Mouse (Mus musculus): ENCODE data around the gene Abcb5. TPM values are rescaled to one million over a fixed set of nuclear protein-coding genes. Genes with fewer than 3 reads are reported as not detected.

Gene Abcb5
- polyA plus RNA-seq, 1 experiment: not detected

- Histone ChIP-seq H3K4me3 (ENCODE audit: insufficient read depth, low read length) (no peak overlapping the region), H3K4me1 (ENCODE audit: control insufficient read depth, insufficient read depth, low read length) (0 out of 2 replicates have a peak, but pooled peaks cover 3% of the 10 kb centered on the region), H3K27ac (ENCODE audit: insufficient read depth, low read depth, low read length) (no peak overlapping the region)
- TF ChIP-seq CTCF (IDR thresholded peaks at IDR 0.05; ENCODE audit: low read depth, low read length) (no peak), POLR2A (IDR thresholded peaks at IDR 0.05; ENCODE audit: borderline replicate concordance, low read depth, low read length) (no peak)
Measured at GRCm38 (mm10) chr12:118849203-118849861, 116.9 kb downstream of the Abcb5 start.

DNA sequence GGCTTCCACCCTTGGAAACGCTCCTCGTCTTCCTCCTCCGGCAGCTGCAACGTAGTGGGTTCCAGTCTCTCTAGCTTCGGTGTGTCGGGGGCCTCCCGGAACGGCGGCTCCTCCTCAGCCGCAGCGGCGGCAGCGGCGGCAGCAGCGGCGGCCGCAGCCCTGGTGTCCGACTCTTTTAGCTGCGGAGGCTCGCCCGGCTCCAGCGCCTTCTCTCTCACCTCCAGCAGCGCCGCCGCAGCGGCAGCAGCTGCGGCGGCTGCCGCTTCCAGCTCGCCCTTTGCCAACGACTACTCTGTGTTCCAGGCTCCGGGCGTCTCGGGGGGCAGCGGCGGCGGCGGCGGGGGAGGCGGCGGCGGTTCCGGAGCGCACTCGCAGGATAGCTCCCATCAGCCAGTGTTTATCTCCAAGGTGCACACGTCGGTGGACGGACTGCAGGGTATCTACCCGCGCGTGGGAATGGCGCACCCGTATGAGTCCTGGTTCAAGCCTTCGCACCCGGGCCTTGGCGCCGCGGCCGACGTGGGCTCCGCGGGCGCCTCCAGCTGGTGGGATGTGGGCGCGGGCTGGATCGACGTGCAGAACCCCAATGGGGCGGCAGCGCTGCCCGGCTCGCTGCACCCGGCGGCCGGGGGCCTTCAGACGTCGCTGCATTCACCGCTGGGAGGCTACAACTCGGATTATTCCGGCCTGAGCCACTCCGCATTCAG is 117.6 kb downstream of the Abcb5 start:
- Histone ChIP-seq H3K4me3 (ENCODE audit: insufficient read depth, low read length) (peak overlapping the region; percentile 27), H3K4me1 (ENCODE audit: control insufficient read depth, insufficient read depth, low read length) (0 out of 2 replicates have a peak, but pooled peaks cover 3% of the 10 kb centered on the region), H3K27ac (ENCODE audit: insufficient read depth, low read depth, low read length) (no peak overlapping the region)
- TF ChIP-seq CTCF (IDR thresholded peaks at IDR 0.05; ENCODE audit: low read depth, low read length) (no peak), POLR2A (IDR thresholded peaks at IDR 0.05; ENCODE audit: borderline replicate concordance, low read depth, low read length) (no peak)

DNA sequence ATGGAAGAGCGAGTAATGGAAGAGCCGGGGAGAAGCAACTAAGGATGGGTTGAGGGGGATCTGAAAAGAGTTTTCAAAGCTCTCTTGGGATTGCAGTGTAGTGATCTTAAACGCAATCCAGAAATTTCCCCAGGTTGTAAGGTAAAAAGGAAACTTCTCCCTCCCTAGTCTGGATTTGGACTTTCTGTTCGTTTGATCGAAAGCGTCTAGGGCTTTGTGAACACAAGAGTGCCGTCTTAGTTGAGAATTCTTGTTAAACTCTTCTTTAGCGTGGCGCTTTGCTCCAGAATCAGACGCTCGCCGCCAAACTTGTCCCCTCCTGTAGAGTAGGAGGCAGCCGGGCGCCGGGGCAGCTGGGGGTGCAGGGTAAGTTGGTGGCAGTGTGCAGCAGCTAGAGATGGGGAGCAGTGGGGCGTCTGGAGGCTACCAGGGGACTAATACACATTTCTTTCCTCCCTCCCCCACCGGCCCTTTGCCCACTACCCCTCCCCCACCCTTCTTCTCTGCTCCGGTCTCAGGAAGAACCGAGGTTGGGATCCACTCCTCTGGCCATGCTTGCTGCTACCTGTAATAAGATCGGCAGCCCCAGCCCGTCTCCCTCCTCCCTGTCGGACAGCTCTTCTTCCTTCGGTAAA is 118.2 kb downstream of the Abcb5 start:
- peak overlapping the region; percentile 27 for H3K4me3 ChIP-seq (ENCODE audit: insufficient read depth, low read length)
- H3K27ac ChIP-seq (ENCODE audit: insufficient read depth, low read depth, low read length): no peak overlapping the region
- H3K4me1 ChIP-seq (ENCODE audit: control insufficient read depth, insufficient read depth, low read length): 0 out of 2 replicates have a peak, but pooled peaks cover 3% of the 10 kb centered on the region
- TF ChIP-seq POLR2A (IDR thresholded peaks at IDR 0.05; ENCODE audit: borderline replicate concordance, low read depth, low read length): no peak
- TF ChIP-seq CTCF (IDR thresholded peaks at IDR 0.05; ENCODE audit: low read depth, low read length): no peak

- H3K4me1 ChIP-seq (ENCODE audit: control insufficient read depth, insufficient read depth, low read length): 0 out of 2 replicates have a peak, but pooled peaks cover 5% of the 10 kb centered on the region
- peak overlapping the region; percentile 68 for H3K4me3 ChIP-seq (ENCODE audit: insufficient read depth, low read length)
- TF ChIP-seq POLR2A (IDR thresholded peaks at IDR 0.05; ENCODE audit: borderline replicate concordance, low read depth, low read length): no peak
- no peak for TF ChIP-seq CTCF (IDR thresholded peaks at IDR 0.05; ENCODE audit: low read depth, low read length)
- no peak overlapping the region for H3K27ac ChIP-seq (ENCODE audit: insufficient read depth, low read depth, low read length)
Measured at GRCm38 (mm10) chr12:118847381-118847780, 118.8 kb downstream of the Abcb5 start.

GRCm38 (mm10) chr12:118846649-118847321 is 119.4 kb downstream of the Abcb5 start:
- TF ChIP-seq CTCF (IDR thresholded peaks at IDR 0.05; ENCODE audit: low read depth, low read length): no peak
- no peak for TF ChIP-seq POLR2A (IDR thresholded peaks at IDR 0.05; ENCODE audit: borderline replicate concordance, low read depth, low read length)
- H3K4me1 ChIP-seq (ENCODE audit: control insufficient read depth, insufficient read depth, low read length): 0 out of 2 replicates have a peak, but pooled peaks cover 5% of the 10 kb centered on the region
- H3K27ac ChIP-seq (ENCODE audit: insufficient read depth, low read depth, low read length): no peak overlapping the region
- H3K4me3 ChIP-seq (ENCODE audit: insufficient read depth, low read length): peak overlapping the region; percentile 68

GRCm38 (mm10) chr12:118846221-118846620 is 120.0 kb downstream of the Abcb5 start, which contains the start of gene Sp8:
Gene Sp8, plus strand, starts transcription at chr12:118846329.
- Histone ChIP-seq H3K4me1 (ENCODE audit: control insufficient read depth, insufficient read depth, low read length) (0 out of 2 replicates have a peak, but pooled peaks cover 5% of the 10 kb centered on the region), H3K4me3 (ENCODE audit: insufficient read depth, low read length) (peak within 1 kb of the TSS; percentile 68), H3K27ac (ENCODE audit: insufficient read depth, low read depth, low read length) (no peak within 1 kb of the TSS)
- no peak for TF ChIP-seq CTCF (IDR thresholded peaks at IDR 0.05; ENCODE audit: low read depth, low read length)
- no peak for TF ChIP-seq POLR2A (IDR thresholded peaks at IDR 0.05; ENCODE audit: borderline replicate concordance, low read depth, low read length)

GRCm38 (mm10) chr12:118845351-118845750 is 120.9 kb downstream of the Abcb5 start:
- H3K4me1 ChIP-seq (ENCODE audit: control insufficient read depth, insufficient read depth, low read length): 0 out of 2 replicates have a peak, but pooled peaks cover 5% of the 10 kb centered on the region
- no peak overlapping the region for H3K4me3 ChIP-seq (ENCODE audit: insufficient read depth, low read length)
- H3K27ac ChIP-seq (ENCODE audit: insufficient read depth, low read depth, low read length): no peak overlapping the region
- TF ChIP-seq POLR2A (IDR thresholded peaks at IDR 0.05; ENCODE audit: borderline replicate concordance, low read depth, low read length) (no peak), CTCF (IDR thresholded peaks at IDR 0.05; ENCODE audit: low read depth, low read length) (no peak)

GRCm38 (mm10) chr12:118844841-118845240 is 121.4 kb downstream of the Abcb5 start:
- Histone ChIP-seq H3K4me1 (ENCODE audit: control insufficient read depth, insufficient read depth, low read length) (0 out of 2 replicates have a peak, but pooled peaks cover 5% of the 10 kb centered on the region), H3K27ac (ENCODE audit: insufficient read depth, low read depth, low read length) (no peak overlapping the region), H3K4me3 (ENCODE audit: insufficient read depth, low read length) (no peak overlapping the region)
- TF ChIP-seq POLR2A (IDR thresholded peaks at IDR 0.05; ENCODE audit: borderline replicate concordance, low read depth, low read length): no peak
- TF ChIP-seq CTCF (IDR thresholded peaks at IDR 0.05; ENCODE audit: low read depth, low read length): no peak

DNA sequence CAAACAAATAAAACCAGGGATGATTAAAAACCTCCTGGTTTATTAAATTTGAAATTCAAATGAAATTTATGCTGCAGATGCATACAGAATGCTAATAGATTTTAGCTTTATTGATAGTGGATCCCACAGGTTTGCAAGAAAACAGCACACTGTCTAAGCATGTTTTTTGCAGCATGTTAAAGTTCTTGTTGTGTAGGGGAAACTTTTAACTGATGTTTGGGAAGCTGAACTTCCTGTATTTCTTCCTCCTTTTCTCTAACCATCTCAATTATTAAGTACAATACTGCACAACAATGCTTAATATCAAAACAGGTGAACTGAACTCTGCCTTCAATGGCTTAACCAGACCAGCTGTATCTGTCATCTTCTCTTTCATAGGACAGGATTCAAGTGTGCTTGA is 122.1 kb downstream of the Abcb5 start:
- Histone ChIP-seq H3K4me1 (ENCODE audit: control insufficient read depth, insufficient read depth, low read length) (0 out of 2 replicates have a peak, but pooled peaks cover 5% of the 10 kb centered on the region), H3K4me3 (ENCODE audit: insufficient read depth, low read length) (no peak overlapping the region), H3K27ac (ENCODE audit: insufficient read depth, low read depth, low read length) (no peak overlapping the region)
- no peak for TF ChIP-seq CTCF (IDR thresholded peaks at IDR 0.05; ENCODE audit: low read depth, low read length)
- no peak for TF ChIP-seq POLR2A (IDR thresholded peaks at IDR 0.05; ENCODE audit: borderline replicate concordance, low read depth, low read length)
